Mouse (Mus musculus) liver, embryonic 14.5 days (tissue): ENCODE results near the gene Lin52. TPM values are rescaled to one million over a fixed set of nuclear protein-coding genes. Genes with fewer than 3 reads are reported as not detected.

Experiments
- ATAC-seq: fragments of 200-750 bp; cut with Nextera tagmentation; 2 replicates; pipeline ENCODE4 v1.8.0; 2017; ENCODE audit warnings: moderate number of reproducible peaks, mild to moderate bottlenecking, moderate library complexity; ENCODE audit not compliant: insufficient read depth
- DNase-seq, 3 experiments: peaks; one replicate each; pipeline ENCODE4 v3.0.0-alpha.2; 2012 to 2013; ENCODE audit warnings: low read depth in 3 of 3, low spot score in 3 of 3
- H3K27ac ChIP-seq: fragments of 300-500 bp; sonication (generic); 2 replicates; pipeline ENCODE4 v1.5.1; 2014; ENCODE audit warnings: moderate library complexity, mild to moderate bottlenecking, control low read depth, inconsistent platforms
- H3K27me3 ChIP-seq: fragments of 300-500 bp; sonication (generic); 2 replicates; pipeline ENCODE4 v1.6.1; 2014; ENCODE audit warnings: mild to moderate bottlenecking, low read length, moderate library complexity; ENCODE audit not compliant: control insufficient read depth, insufficient read depth
- H3K36me3 ChIP-seq: fragments of 300-500 bp; sonication (generic); replicated peaks from 2 replicates; pipeline ENCODE4 v1.6.1; 2014; ENCODE audit warnings: low read depth; ENCODE audit not compliant: control insufficient read depth, insufficient read depth
- H3K4me1 ChIP-seq, 2 experiments: fragments of 200-500 bp in 1 of 2; fragments of 300-500 bp in 1 of 2; sonication (generic) in 1 of 2; replicated peaks; 2 replicates each; pipeline ENCODE4 v1.6.1; 2012 to 2014; ENCODE audit warnings: antibody characterized with exemption in 1 of 2, inconsistent platforms in 1 of 2, low read length in 1 of 2; ENCODE audit not compliant: control insufficient read depth in 2 of 2, insufficient read depth in 2 of 2
- H3K4me2 ChIP-seq: fragments of 300-500 bp; sonication (generic); 2 replicates; pipeline ENCODE4 v1.6.1; 2014; ENCODE audit warnings: low read depth, mild to moderate bottlenecking, control low read depth, moderate library complexity
- H3K4me3 ChIP-seq, 2 experiments: fragments of 200-500 bp in 1 of 2; fragments of 300-500 bp in 1 of 2; sonication (generic) in 1 of 2; 2 replicates each; pipeline ENCODE4 v1.5.1; 2012 to 2014; ENCODE audit warnings: low read depth in 2 of 2, low read length in 2 of 2, mild to moderate bottlenecking in 2 of 2, control low read depth in 1 of 2, inconsistent platforms in 1 of 2, moderate library complexity in 1 of 2; ENCODE audit not compliant: insufficient read depth in 1 of 2
- H3K9ac ChIP-seq: fragments of 300-500 bp; sonication (generic); replicated peaks from 2 replicates; pipeline ENCODE4 v1.6.1; 2014; ENCODE audit warnings: mild to moderate bottlenecking, control low read depth, moderate library complexity
- H3K9me3 ChIP-seq: fragments of 300-500 bp; sonication (generic); 2 replicates; pipeline ENCODE4 v1.6.1; 2016; ENCODE audit warnings: low read length, mixed read lengths; ENCODE audit not compliant: control insufficient read depth
- CTCF ChIP-seq: IDR thresholded peaks from 2 replicates; pipeline ENCODE4 v1.5.1; 2016; ENCODE audit warnings: antibody characterized with exemption, low read depth, control low read depth
- EP300 ChIP-seq: IDR thresholded peaks from 2 replicates; pipeline ENCODE4 v1.6.1; 2016; ENCODE audit warnings: antibody characterized with exemption, low read depth
- WGBS: fragments of 180-500 bp; shearing (Covaris S2); extraction: QIAGEN DNeasy Blood & Tissue Kit; methylation state at CpG from one replicate; pipeline ENCODE4 v1.1.7; 2014; ENCODE audit not compliant: insufficient replicate concordance; 5-methylcytosine and 5-hydroxymethylcytosine counted together
- polyA plus RNA-seq, 2 experiments: library from polyadenylated mRNA; depleted of rRNA in 1 of 2; stranded (reverse) in 1 of 2; unstranded in 1 of 2; fragments of >200 nt; fragmentation: Nextera tagmentation in 1 of 2; extraction: Ambion mirVana in 1 of 2; gene quantifications; 2 replicates each; pipeline versions ENCODE4 v1.2.1 to v1.2.3; 2012 to 2014

The Lin52 gene
- polyA plus RNA-seq, 2 experiments, result 7.4 to 10.4 TPM

- no peak for DNase-seq
- ATAC-seq, result no peak
- Histone ChIP-seq H3K36me3 (no peaks in the 10 kb centered on the region), H3K27ac (no peak overlapping the region), H3K4me1 (no peaks in the 10 kb centered on the region), H3K9me3 (no peaks in the 10 kb centered on the region), H3K4me3 (no peak overlapping the region), H3K4me2 (no peak overlapping the region), H3K27me3 (peaks cover 70% of the 10 kb centered on the region), H3K9ac (no peak overlapping the region)
- 3% methylated on average over 43 of the region's 43 CpGs for WGBS
- no peak for TF ChIP-seq CTCF
- no peak for TF ChIP-seq EP300
Observed at GRCm38 (mm10) chr12:84571466-84572340, 120.5 kb downstream of the Lin52 start.

GRCm38 (mm10) chr12:84572341-84572720 is 121.1 kb downstream of the Lin52 start:
- 5% methylated on average over 7 of the region's 7 CpGs for WGBS
- Histone ChIP-seq H3K36me3 (no peaks in the 10 kb centered on the region), H3K9me3 (no peaks in the 10 kb centered on the region), H3K27ac (no peak overlapping the region), H3K4me3 (no peak overlapping the region), H3K9ac (no peak overlapping the region), H3K4me2 (no peak overlapping the region), H3K27me3 (peaks cover 70% of the 10 kb centered on the region), H3K4me1 (no peaks in the 10 kb centered on the region)
- DNase-seq, result no peak
- no peak for TF ChIP-seq EP300
- ATAC-seq, result no peak

- H3K4me3 ChIP-seq, result no peak overlapping the region
- H3K4me2 ChIP-seq, result no peak overlapping the region
- DNase-seq (no peak), ATAC-seq (no peak)
- H3K36me3 ChIP-seq, result no peaks in the 10 kb centered on the region
- no peaks in the 10 kb centered on the region for H3K4me1 ChIP-seq
- no peak for TF ChIP-seq CTCF
- no peak for TF ChIP-seq EP300
- peaks cover 63% of the 10 kb centered on the region for H3K27me3 ChIP-seq
- H3K9ac ChIP-seq, result no peak overlapping the region
- H3K27ac ChIP-seq, result no peak overlapping the region
- WGBS, result 21% methylated on average over 7 of the region's 7 CpGs
- H3K9me3 ChIP-seq, result no peaks in the 10 kb centered on the region
Observed at GRCm38 (mm10) chr12:84573094-84573493, 121.9 kb downstream of the Lin52 start.

- Histone ChIP-seq H3K27ac (no peak overlapping the region), H3K9ac (no peak overlapping the region), H3K4me2 (no peak overlapping the region), H3K36me3 (no peaks in the 10 kb centered on the region), H3K4me1 (no peaks in the 10 kb centered on the region), H3K9me3 (no peaks in the 10 kb centered on the region), H3K27me3 (peaks cover 15% of the 10 kb centered on the region), H3K4me3 (no peak overlapping the region)
- 62% methylated on average over 11 of the region's 11 CpGs for WGBS
- no peak; the same call in 1 of the 2 replicates for TF ChIP-seq CTCF
- TF ChIP-seq EP300, result no peak
- ATAC-seq (no peak), DNase-seq (no peak)
Observed at GRCm38 (mm10) chr12:84577768-84578439, 126.7 kb downstream of the Lin52 start.

GRCm38 (mm10) chr12:84578440-84578770 is 127.2 kb downstream of the Lin52 start:
- no peaks in the 10 kb centered on the region for H3K4me1 ChIP-seq
- H3K4me3 ChIP-seq, result no peak overlapping the region
- H3K27ac ChIP-seq, result no peak overlapping the region
- H3K9ac ChIP-seq, result no peak overlapping the region
- H3K36me3 ChIP-seq, result no peaks in the 10 kb centered on the region
- 35% methylated on average over 5 of the region's 5 CpGs for WGBS
- TF ChIP-seq EP300 (no peak), CTCF (no peak)
- H3K9me3 ChIP-seq, result no peaks in the 10 kb centered on the region
- H3K27me3 ChIP-seq, result peaks cover 10% of the 10 kb centered on the region
- no peak for ATAC-seq
- H3K4me2 ChIP-seq, result no peak overlapping the region
- no peak for DNase-seq
